Mouse (Mus musculus) skeletal muscle tissue, adult 2 months (tissue): ENCODE measurements around the gene Akr1a1.

Experiments
- DNase-seq: peaks from one replicate; pipeline ENCODE4 v3.0.0-alpha.2; 2012; ENCODE audit warnings: low read depth, low spot score

Gene Akr1a1

DNA sequence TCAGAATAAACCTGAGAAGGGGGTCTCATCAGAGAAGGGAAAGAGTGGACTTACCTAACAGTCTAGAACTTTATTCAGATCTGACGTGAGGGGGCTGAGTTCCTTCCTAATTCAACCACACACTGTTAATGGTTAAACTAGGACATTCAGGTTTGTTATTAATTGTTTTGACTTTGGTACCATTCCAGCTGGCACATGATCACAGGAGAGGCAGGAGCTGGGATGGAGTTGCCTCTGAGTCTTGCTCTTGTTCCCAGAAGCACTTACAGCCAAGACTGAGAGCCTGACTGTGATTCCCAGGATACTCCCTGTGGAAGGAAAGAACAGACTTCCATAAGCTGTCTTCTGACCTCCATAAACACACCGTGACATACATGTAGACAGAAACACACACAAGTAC, 8.0 kb upstream of the Akr1a1 start:
- no peak for DNase-seq

DNA sequence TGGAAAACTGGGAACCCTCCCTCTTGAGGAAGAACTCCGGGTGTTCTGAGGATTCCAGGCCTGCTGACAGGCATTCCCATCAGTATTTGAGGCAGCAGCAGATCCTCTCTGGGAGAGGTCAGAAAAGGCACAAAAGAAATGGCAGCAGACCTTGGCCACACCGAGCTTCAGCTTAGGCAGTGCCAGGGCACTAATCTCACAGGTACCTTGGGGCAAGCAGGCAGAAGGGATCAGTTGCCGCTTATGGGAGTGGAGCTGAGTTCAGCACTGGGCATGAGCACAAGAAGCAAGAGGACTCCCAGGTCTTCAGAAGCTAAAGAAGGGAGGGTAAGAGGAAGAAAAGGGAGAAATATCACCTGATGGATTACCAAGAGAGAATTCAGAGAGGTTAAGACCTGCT, 6.5 kb upstream of the Akr1a1 start:
- DNase-seq = no peak

DNA sequence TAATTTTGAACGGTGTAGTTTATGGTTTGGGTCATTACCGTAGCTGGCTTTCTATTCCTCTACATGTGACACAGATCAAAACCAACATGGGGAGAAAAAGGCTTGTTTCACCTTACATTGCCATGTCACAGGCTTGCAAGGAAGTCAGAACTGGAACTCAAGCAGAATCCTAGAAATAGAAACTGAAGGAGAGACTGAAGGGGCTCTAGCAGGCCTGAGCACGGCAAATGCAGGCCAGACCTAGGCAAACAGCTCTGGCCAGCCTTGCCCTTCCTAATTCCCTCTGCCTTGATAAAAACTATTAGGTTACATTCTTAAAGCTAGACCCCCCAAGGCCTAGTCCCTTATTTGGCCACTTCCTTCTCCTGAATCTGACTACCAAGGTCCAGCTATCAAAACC, 4.2 kb upstream of the Akr1a1 start:
- no peak for DNase-seq

DNA sequence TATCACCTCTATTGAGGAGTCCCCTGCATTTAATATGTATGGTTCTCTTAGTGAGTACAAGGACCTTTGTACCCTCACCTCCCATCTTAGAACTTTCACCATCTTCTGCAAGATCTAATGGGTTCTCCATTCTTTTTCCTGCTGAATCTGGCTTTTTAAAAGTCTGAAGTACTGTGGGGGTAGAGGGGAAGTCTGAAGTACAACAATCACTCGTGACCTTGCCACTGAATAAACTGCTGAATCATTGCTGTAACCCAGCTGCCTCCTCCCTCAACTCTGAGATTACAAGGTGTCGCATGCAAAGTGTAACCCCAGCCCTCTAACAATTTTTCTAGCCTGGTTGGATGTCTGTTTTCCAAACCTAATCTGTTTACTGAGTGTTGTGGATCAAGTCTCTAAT, 3.6 kb upstream of the Akr1a1 start:
- DNase-seq = no peak

DNA sequence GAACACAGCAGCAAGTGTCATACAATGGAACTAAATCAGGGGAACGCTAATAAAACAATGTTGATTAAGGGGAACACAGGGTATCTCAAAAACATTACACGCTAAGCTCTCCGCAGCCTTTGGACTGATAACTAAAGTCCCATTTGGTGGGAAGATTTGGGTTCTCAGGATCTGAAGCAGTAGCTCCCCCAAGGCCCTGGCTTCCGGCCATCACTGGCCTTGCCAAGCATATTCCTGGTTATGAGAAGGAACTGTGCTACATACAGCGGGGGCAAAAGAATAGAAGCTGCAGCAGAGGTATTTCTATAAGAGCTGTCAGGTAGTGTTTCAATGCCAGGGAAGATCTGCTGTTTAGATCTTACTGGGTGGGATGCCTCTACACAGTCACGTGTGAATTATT, 1.7 kb upstream of the Akr1a1 start:
- no peak for DNase-seq

DNA sequence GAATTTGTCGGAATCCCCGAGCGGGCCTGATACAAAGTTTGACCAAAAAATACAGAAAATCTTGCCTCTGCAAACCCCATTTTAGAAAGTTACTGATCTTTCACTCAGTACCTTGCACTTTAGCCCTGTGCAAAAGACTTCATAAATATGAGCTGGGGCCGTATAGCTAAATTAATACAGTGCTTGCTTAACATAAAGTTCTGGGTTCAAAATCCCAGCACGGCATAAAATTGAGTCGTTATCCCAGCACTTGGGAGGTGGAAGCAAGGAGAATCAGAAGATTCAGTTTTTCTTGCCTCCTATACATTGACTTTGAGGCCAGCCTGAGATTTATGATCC, 286 bp upstream of the Akr1a1 start:
- no peak for DNase-seq

DNA sequence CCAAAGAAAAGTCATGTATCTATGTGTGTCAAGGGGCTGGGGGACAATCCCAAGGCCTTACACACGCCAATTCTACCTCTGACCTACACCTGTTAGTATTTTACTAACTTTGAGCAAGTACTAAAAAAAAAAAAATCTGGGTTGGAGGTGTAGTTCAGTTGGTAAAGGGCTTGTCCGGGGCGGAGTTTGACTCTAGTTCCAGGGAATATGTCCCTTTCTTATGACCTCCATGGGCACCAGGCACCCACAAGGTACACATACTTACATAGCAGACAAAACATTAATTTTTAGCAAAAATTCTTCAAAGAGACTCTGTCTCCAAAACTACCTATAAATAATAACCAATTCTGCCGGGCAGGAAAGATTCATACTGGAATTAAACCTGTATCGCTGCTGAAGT, 1.1 kb downstream of the Akr1a1 start:
- DNase-seq = no peak

DNA sequence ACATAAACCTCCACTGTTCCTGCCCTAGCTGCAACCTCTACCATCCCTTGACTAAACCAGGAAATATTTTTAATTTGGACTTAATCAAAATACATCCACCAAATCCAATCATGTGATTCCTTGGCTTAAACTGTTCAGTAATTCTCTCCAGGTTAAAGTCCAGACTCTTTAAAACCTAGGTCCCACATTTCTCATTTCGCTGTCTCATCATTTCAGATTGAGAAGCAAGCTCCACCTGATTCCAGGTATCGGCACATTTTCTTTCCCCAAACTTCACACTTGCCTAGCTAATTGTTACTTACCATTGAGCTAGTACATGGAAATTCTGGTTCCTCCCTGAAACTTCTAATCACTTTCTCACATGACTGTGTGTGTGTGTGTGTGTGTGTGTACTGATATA, 2.1 kb downstream of the Akr1a1 start:
- no peak for DNase-seq

DNA sequence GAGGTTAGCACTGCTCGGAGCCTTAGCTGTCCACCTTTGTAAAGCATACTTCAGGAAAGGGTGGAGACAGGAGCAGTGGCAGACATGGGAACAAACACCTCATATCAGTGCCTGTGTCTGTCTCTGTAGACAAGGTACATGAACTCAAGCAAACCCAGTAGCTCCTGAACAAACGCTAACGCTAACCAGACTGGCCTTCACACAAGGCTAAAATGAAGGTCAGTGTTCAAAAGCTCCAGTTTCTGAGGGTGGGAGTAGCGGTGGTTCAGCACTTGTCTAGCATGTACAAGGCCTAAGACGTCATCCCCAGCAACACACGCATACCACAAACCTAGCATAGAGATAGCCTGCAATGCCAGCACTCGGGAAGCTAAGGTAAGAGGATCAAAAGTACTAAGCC, 5.9 kb downstream of the Akr1a1 start:
- DNase-seq = no peak

DNA sequence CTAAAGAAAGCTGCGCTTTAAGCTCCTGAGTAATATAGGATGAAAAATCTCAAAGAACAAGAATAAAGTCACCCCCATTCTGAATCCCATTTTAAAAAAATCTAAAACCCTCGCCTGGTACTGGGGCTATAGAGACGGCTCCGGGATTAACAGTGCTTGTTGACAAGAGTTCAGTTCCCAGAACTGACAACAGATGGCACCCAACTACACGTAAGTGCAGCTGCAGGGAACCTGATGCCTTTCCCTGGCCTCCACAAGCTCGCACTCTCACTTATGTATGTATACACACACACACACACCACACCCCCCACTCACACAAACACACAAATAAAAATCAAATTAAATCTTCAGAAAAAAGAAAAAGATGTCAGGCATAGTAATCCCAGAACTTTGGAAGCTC, 7.2 kb downstream of the Akr1a1 start:
- DNase-seq = peak; percentile 41

DNA sequence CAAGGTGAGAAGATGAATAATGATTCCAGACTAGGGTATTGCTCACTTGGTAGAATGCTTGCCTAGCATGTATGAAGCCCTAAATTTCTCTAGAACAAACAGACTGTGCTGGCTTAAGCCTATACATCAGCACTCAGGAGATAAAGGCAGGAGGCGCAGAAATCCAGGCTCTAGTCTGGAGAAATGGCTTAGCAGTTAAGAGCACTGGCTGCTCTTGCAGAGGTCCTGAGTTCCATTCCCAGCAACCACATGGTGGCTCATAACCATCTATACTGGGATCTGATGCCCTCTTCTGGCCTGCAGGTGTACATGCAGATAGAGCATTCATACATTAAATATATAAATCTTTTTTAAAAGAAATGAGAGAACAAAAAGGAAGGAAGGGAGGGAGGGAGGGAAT, 9.4 kb downstream of the Akr1a1 start:
- no peak for DNase-seq

DNA sequence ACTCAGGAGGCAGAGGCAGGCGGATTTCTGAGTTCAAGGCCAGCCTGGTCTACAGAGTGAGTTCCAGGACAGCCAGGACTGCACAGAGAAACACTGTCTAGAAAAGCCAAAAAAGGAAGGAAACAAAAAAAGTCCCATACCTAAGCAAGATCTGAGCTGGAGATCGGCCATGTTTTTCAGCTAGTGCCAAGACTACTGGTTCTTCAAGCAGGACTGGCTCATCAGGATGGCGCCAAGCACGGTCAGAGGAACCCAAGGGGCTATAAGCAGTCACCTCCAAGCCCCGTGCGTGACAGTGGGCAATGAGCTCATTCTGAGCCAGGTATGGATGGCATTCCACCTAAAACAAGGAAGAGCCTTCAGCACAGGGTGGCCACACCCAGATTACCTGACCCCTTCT, 12.7 kb downstream of the Akr1a1 start:
- DNase-seq = no peak

DNA sequence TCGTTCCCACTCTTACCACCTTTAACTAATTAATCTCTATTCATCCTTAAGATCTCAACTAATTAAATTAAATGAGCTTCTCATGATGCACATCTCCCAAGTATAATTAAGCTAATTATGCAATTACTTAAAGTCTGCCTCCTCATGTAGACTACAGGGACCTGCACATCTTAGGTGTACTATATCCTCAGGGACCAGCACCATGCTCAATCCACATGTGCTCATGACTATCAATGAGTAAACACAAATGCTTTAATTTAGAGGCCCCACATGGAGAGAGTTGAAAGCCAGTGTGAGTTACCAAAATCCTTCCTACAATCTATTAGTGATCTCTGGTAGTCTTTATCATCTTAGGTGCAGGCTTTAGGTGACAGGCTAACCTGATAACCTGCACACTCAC, 16.3 kb downstream of the Akr1a1 start:
- DNase-seq = no peak

DNA sequence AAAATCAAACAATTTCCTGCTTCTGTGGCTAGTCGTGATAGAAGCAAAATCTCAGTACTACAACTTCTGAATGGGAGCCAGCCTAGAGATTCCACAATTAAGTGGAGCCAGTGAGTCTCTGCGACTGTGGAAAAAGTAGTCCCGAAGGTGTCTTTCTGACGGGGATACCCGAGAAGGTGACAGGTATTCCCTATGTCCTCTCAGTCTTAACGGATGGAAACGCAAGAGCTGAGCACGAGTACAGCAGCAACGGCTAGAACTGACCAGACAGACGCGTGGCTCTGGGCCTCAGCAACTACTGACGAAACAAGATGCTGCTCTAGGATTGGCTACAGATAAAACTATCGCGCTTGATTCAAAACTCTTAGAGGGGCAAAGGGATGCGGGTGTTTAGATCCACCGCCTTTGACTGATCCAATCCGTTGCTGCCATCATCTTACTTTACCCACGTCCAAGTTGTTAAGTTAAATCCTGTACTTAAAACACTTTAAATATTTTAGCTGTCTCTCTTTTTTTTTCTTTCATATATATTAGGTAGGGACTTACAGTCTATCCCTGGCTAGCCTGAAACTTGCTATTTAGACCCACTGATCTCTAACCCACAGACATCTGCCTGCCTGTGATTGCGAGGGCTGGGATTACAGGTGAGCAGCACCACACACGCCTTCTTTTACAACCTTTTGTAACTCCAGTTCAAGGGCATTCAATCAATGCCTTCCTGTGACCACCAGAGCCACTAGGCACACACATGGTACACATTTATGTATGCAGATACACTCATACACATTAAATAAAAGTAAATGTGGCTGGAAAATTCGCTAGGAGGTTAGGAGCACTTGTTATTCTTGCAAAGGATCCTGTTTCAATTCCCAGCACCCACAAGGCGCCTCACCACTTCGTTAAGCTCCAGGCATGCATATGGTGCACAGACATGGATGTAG, 23.5 kb downstream of the Akr1a1 start, which contains the start of gene Nasp:
TSS of gene Nasp (minus strand) at position 220 of the 941 bp plus-strand sequence.
- DNase-seq = peak; percentile 89

DNA sequence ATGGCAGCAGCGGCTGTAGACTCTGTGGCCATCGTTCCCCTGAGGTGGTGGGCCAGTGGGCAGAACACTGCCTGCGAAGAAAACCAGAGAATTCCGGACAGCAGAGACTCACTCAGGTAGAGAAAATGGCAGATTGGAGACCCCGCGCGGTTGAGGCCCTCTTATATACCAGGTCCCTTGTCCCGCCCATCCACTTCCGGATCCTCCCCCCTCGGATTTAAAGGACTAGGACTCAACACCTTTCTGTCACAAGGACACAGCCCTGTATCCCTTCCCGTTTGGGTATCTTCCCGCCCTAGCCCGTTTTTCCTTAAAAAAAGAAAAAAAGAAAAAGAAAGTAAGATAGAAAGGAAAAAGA, 24.1 kb downstream of the Akr1a1 start:
- peak; percentile 88 for DNase-seq

DNA sequence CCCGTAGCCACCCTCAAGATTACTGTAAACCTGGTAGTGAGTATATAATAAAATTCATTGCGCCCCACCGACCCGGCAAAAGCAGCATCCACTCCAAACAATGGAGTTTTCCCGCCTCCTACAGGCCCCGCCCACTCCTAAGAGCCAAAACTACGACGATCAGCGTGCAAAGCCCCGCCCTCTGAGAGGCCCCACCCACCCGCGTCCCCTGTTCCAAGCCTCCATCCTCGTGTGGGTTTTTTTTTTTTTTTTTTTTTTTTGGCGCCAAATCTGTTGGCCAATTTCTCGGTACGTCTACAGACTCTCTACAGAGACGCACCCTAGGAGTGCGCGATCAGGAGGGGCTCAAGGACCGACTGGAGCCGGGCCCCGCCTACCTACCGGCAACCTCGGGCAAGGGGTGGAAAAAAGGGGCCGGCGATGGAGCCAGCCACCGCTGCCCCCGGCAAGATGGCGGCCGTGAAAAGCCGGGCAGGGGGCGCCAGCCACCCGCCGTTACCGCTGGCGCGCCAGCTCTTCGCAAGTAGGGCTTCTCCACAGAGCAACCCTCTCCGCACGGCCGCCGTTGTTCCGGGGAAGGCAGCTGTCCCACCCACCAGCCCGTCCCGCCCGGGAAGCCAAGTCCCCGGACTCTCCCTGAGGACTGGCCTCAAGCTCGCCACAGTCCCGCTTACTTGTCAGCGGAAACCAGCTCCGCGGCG, 24.7 kb downstream of the Akr1a1 start:
- peak; percentile 63 for DNase-seq

DNA sequence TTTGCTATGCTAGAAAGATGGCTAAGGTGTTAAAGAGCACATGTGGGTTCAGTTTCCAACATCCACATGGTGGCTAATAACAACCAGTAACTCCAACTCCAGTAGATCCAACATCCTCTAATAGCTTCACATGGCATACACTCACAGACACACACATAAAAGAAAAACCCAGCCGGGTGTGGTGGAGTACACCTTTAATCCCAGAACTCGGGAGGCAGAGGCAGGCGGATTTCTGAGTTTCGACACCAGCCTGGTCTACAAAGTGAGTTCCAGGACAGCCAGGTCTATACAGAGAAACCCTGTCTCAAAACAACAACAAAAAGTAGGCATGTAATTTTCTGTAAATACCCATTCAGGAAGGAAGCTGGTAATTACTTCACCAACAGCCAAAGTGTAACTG, 26.6 kb downstream of the Akr1a1 start:
- no peak for DNase-seq

DNA sequence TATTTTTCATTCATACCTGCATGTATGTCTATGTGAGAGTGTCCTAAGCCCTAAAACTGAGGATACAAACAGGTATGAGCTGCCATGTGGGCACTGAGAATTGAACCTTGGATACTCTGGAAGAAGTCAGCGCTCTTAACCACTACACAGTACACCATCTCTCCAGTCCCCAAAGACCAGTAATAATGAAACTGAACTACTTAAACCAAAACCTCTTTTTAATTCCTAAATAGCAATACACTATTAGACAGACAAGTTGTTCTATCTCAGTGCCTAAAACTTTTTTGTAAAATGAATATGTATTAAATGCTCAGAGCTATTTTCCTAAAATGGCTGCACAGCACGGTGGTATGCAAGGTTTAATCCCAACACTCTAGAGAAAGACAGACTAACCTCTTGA, 36.2 kb downstream of the Akr1a1 start:
- DNase-seq = no peak

DNA sequence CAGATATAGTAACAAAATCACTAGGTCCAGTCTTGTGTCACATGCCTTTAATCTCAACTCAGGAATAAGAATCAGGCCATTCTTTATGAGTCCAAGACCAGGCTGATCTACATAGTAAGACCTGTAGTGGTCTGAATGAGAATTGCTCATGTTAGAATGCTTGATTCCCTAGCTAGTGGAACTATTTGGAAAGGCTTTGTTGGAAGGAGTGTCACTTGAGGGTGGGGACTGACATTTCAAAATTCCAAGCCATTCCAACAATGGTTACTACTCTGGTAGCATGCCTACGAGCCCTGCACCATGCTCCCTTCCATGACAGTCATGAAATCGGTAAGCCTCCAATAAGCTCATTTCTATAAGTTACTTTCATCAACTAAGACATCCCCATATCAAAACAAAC, 38.9 kb downstream of the Akr1a1 start:
- no peak for DNase-seq

DNA sequence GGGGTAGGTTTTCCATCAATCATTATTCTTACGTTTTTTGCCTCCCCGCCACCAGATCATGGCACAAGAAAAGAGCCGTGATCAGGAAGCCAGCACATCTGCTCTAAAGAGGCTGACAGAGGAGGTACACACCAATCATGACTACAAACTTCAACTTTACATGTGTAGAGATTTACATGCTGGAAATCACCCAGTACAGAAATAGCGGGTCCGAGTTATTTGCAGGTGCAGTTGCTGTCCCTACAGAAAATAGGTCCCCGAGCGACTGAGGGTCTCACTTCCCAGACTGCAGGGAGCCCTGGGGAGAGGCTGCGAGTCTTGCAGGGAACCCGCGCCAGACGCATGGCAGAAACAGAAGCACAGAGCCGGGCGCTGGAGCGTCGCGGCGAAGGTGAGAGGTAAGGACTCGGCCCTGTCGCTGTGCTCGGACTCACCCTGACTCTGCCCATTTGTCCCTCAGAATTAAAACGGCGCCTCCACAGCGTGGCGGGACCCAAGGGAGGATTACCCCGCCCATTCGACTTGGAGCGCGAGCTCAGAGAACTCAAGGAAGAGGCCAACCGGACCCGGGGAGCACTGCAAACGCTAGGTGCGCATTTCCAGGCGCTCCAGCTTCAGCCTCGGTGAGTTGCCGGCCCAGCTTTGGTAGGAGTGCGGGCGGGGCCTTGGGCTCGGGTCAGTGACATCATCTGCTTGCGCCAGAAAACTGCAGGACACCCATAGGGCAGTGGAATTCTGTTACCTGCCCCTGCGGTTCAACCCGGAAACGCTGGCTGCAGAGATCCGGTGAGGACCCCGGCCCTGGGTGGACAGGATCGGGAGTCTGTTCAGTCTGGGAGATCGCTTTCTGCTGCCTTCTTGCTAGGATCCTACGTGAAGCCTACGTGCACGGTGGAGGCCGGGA, 54.2 kb downstream of the Akr1a1 start:
- DNase-seq = peak; percentile 81

DNA sequence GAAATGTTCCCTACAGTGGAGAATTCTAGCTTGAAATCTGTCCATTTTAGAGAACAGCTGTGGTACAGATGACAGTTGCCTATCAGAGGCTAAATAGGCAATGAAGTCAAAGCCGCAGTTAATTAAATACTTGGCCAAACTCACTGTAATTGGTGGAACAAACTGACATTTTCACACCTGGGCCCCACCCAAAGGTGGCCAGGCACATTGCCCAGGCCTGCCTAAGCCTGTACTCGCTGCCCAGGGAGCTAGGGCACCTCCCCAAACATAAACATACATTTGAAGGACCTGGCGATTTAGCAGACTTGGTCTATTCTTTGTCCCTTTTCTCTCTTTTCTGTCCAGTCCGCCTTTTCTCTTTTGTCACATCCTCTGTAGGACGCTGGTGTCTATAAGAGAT, 55.1 kb downstream of the Akr1a1 start, which contains the start of gene Ccdc17:
TSS of gene Ccdc17 (plus strand) at position 276 of the 400 bp plus-strand sequence.
- no peak for DNase-seq

DNA sequence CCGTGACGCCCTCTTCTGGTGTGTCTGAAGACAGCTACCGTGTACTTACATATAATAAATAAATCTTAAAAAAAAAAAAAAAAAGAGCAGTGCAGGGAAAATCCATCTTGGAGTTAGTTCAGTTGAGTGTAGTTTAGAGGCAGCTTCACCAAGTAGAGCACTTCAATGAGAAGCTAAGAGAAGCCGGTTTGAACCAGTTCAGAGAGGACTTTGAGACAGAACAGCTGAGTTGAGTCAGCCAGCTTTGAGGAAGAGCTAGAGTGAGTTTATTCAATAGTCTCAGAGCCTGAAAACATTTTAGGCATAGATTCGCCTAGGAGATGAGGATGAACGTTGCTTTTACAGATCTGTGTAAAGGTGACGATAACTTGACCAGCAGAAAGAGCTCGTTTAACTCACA, 55.7 kb downstream of the Akr1a1 start:
- DNase-seq = no peak
